Mouse (Mus musculus) megakaryocyte-erythroid progenitor cell, adult 5-6 weeks (primary cell): ENCODE data around the gene Pdzd11. TPM values are rescaled to one million over a fixed set of nuclear protein-coding genes. Genes with fewer than 3 reads are reported as not detected.

Experiments
- ATAC-seq: replicated peaks from 2 replicates; pipeline ENCODE4 v1.8.0; 2016; ENCODE audit warnings: mild to moderate bottlenecking, inconsistent platforms; ENCODE audit not compliant: severe bottlenecking, poor library complexity, low FRiP score, low TSS enrichment
- total RNA-seq, 2 experiments: library from RNA; stranded (forward) in 1 of 2; stranded (reverse) in 1 of 2; fragments of 200-1000, 215-1000 nt in 1 of 2; fragments of >200 nt in 1 of 2; fragmentation: Nextera tagmentation in 1 of 2; gene quantifications; 2 replicates each; pipeline ENCODE4 v1.2.3; 2014 to 2017

The Pdzd11 gene
- total RNA-seq (2014; fragmentation: Nextera tagmentation) = 40.0 and 45.2 TPM in 2 replicates
- total RNA-seq (2017) = 20.3 and 35.4 TPM in 2 replicates

GRCm38 (mm10) chrX:100625802-100626793, at the start of gene Pdzd11:
Gene Pdzd11 (minus strand): TSS chrX:100626568.
- peak; percentile 99 for ATAC-seq

GRCm38 (mm10) chrX:100664825-100665224, 38.5 kb upstream of the Pdzd11 start:
- no peak for ATAC-seq

GRCm38 (mm10) chrX:100652848-100653247, 26.5 kb upstream of the Pdzd11 start:
- no peak for ATAC-seq

GRCm38 (mm10) chrX:100638477-100638876, 12.1 kb upstream of the Pdzd11 start:
- peak; percentile 80 for ATAC-seq

- ATAC-seq = no peak
Observed at GRCm38 (mm10) chrX:100629076-100629475, 2.7 kb upstream of the Pdzd11 start.

GRCm38 (mm10) chrX:100625546-100625801, 894 bp downstream of the Pdzd11 start, which contains the start of gene Kif4:
Gene Kif4 (plus strand): TSS chrX:100625737.
- ATAC-seq = no peak

- ATAC-seq = no peak
Observed at GRCm38 (mm10) chrX:100625146-100625545, 1.2 kb downstream of the Pdzd11 start.

- peak; percentile 60 for ATAC-seq
Observed at GRCm38 (mm10) chrX:100624242-100624641, 2.1 kb downstream of the Pdzd11 start.

GRCm38 (mm10) chrX:100621366-100621765, 5.0 kb downstream of the Pdzd11 start:
- no peak for ATAC-seq

GRCm38 (mm10) chrX:100618488-100618887, 7.9 kb downstream of the Pdzd11 start:
- ATAC-seq = no peak

- no peak for ATAC-seq
Observed at GRCm38 (mm10) chrX:100605314-100605713, 21.1 kb downstream of the Pdzd11 start, which contains the start of gene Arr3. Gene Arr3 (plus strand): TSS chrX:100605497.

GRCm38 (mm10) chrX:100599755-100600154, 26.6 kb downstream of the Pdzd11 start:
- ATAC-seq = no peak

- ATAC-seq = no peak
Observed at GRCm38 (mm10) chrX:100597439-100597838, 28.9 kb downstream of the Pdzd11 start.

GRCm38 (mm10) chrX:100594791-100595190, 31.6 kb downstream of the Pdzd11 start, which contains the start of gene P2ry4:
Gene P2ry4 (minus strand): TSS chrX:100594869.
- no peak for ATAC-seq

Other genes starting within 250 kb of the Pdzd11 start
- not detected in 2 replicates for gene Otud6a, start 197.6 kb downstream of the Pdzd11 start, total RNA-seq (2014; fragmentation: Nextera tagmentation)
- not detected in 2 replicates for gene Otud6a, start 197.6 kb downstream of the Pdzd11 start, total RNA-seq (2017)
- gene Awat2, start 183.9 kb downstream of the Pdzd11 start, total RNA-seq (2014; fragmentation: Nextera tagmentation) = 2.1 and 2.3 TPM in 2 replicates
- gene Awat2, start 183.9 kb downstream of the Pdzd11 start, total RNA-seq (2017) = 0.75 TPM in 1 of 2 replicates, not detected in the other
- 64.3 and 66.7 TPM in 2 replicates for gene Igbp1, start 132.3 kb downstream of the Pdzd11 start, total RNA-seq (2014; fragmentation: Nextera tagmentation)
- gene Igbp1, start 132.3 kb downstream of the Pdzd11 start, total RNA-seq (2017) = 101 and 106 TPM in 2 replicates
- not detected in 2 replicates for gene Dgat2l6, start 101.7 kb downstream of the Pdzd11 start, total RNA-seq (2014; fragmentation: Nextera tagmentation)
- gene Dgat2l6, start 101.7 kb downstream of the Pdzd11 start, total RNA-seq (2017) = not detected in 2 replicates
- not detected in 2 replicates for gene Awat1, start 54.3 kb downstream of the Pdzd11 start, total RNA-seq (2014; fragmentation: Nextera tagmentation)
- not detected in 2 replicates for gene Awat1, start 54.3 kb downstream of the Pdzd11 start, total RNA-seq (2017)
- gene P2ry4, start 31.7 kb downstream of the Pdzd11 start, total RNA-seq (2014; fragmentation: Nextera tagmentation) = not detected in 2 replicates
- not detected in 2 replicates for gene P2ry4, start 31.7 kb downstream of the Pdzd11 start, total RNA-seq (2017)
- not detected in 2 replicates for gene Arr3, start 21.1 kb downstream of the Pdzd11 start, total RNA-seq (2014; fragmentation: Nextera tagmentation)
- not detected in 2 replicates for gene Arr3, start 21.1 kb downstream of the Pdzd11 start, total RNA-seq (2017)
- gene Kif4, start 831 bp downstream of the Pdzd11 start, total RNA-seq (2014; fragmentation: Nextera tagmentation) = 33.9 and 41.5 TPM in 2 replicates
- 37.2 and 48.0 TPM in 2 replicates for gene Kif4, start 831 bp downstream of the Pdzd11 start, total RNA-seq (2017)
- gene Gdpd2, start 103.3 kb upstream of the Pdzd11 start, total RNA-seq (2014; fragmentation: Nextera tagmentation) = not detected in 2 replicates
- gene Gdpd2, start 103.3 kb upstream of the Pdzd11 start, total RNA-seq (2017) = 1.0 TPM in 1 of 2 replicates, not detected in the other
- 11.7 and 13.5 TPM in 2 replicates for gene Dlg3, start 141.2 kb upstream of the Pdzd11 start, total RNA-seq (2014; fragmentation: Nextera tagmentation)
- gene Dlg3, start 141.2 kb upstream of the Pdzd11 start, total RNA-seq (2017) = 11.4 and 12.0 TPM in 2 replicates